Mouse (Mus musculus): ENCODE results near the gene Atp8b2. TPM values are rescaled to one million over a fixed set of nuclear protein-coding genes. Genes with fewer than 3 reads are reported as not detected.

Gene Atp8b2
- polyA plus RNA-seq, 2 experiments = 1.8 to 3.4 TPM

GRCm38 (mm10) chr3:89898011-89898410, 65.3 kb downstream of the Atp8b2 start:
- no peak overlapping the region for H3K27ac ChIP-seq
- no peak overlapping the region for H3K4me2 ChIP-seq (ENCODE audit: low read depth)
- TF ChIP-seq EP300 (IDR thresholded peaks at IDR 0.05; ENCODE audit: low read depth) (no peak), CTCF (IDR thresholded peaks at IDR 0.05; ENCODE audit: low read depth) (no peak)
- H3K4me1 ChIP-seq (replicated peaks; ENCODE audit: control insufficient read depth in 2 of 2, insufficient read depth in 2 of 2, low read length in 1 of 2) = peaks cover 10 to 19% of the 10 kb centered on the region in 2 experiments
- DNase-seq (ENCODE audit: low read depth in 3 of 3, low spot score in 3 of 3) (no peak), ATAC-seq (ENCODE audit: insufficient read depth) (no peak)
- H3K9me3 ChIP-seq (ENCODE audit: control insufficient read depth, low read length) = no peaks in the 10 kb centered on the region
- H3K4me3 ChIP-seq (ENCODE audit: insufficient read depth in 1 of 2, low read depth in 2 of 2, low read length in 2 of 2) = no peak overlapping the region
- no peaks in the 10 kb centered on the region for H3K36me3 ChIP-seq (replicated peaks; ENCODE audit: control insufficient read depth, insufficient read depth, low read depth)
- no peaks in the 10 kb centered on the region for H3K27me3 ChIP-seq (ENCODE audit: control insufficient read depth, insufficient read depth, low read length)
- no peak overlapping the region for H3K9ac ChIP-seq (replicated peaks)
- 72% methylated on average over 10 of the region's 10 CpGs for WGBS (ENCODE audit: insufficient replicate concordance)

GRCm38 (mm10) chr3:89897204-89897796, 66.0 kb downstream of the Atp8b2 start:
- Histone ChIP-seq H3K4me3 (ENCODE audit: insufficient read depth in 1 of 2, low read depth in 2 of 2, low read length in 2 of 2) (no peak overlapping the region), H3K4me1 (replicated peaks; ENCODE audit: control insufficient read depth in 2 of 2, insufficient read depth in 2 of 2, low read length in 1 of 2) (peaks cover 10 to 16% of the 10 kb centered on the region in 2 experiments), H3K9me3 (ENCODE audit: control insufficient read depth, low read length) (no peaks in the 10 kb centered on the region), H3K27ac (no peak overlapping the region), H3K9ac (replicated peaks) (no peak overlapping the region), H3K4me2 (ENCODE audit: low read depth) (no peak overlapping the region), H3K36me3 (replicated peaks; ENCODE audit: control insufficient read depth, insufficient read depth, low read depth) (no peaks in the 10 kb centered on the region), H3K27me3 (ENCODE audit: control insufficient read depth, insufficient read depth, low read length) (no peaks in the 10 kb centered on the region)
- ATAC-seq (ENCODE audit: insufficient read depth) (no peak), DNase-seq (ENCODE audit: low read depth in 3 of 3, low spot score in 3 of 3) (no peak)
- WGBS (ENCODE audit: insufficient replicate concordance) = 70% methylated on average over 8 of the region's 8 CpGs
- TF ChIP-seq CTCF (IDR thresholded peaks at IDR 0.05; ENCODE audit: low read depth) (no peak), EP300 (IDR thresholded peaks at IDR 0.05; ENCODE audit: low read depth) (no peak)

GRCm38 (mm10) chr3:89896571-89896970, 66.7 kb downstream of the Atp8b2 start:
- Histone ChIP-seq H3K27ac (no peak overlapping the region), H3K4me1 (replicated peaks; ENCODE audit: control insufficient read depth in 2 of 2, insufficient read depth in 2 of 2, low read length in 1 of 2) (peaks cover 5 to 9% of the 10 kb centered on the region in 2 experiments), H3K4me3 (ENCODE audit: insufficient read depth in 1 of 2, low read depth in 2 of 2, low read length in 2 of 2) (no peak overlapping the region), H3K9ac (replicated peaks) (no peak overlapping the region), H3K27me3 (ENCODE audit: control insufficient read depth, insufficient read depth, low read length) (no peaks in the 10 kb centered on the region), H3K36me3 (replicated peaks; ENCODE audit: control insufficient read depth, insufficient read depth, low read depth) (no peaks in the 10 kb centered on the region), H3K9me3 (ENCODE audit: control insufficient read depth, low read length) (no peaks in the 10 kb centered on the region), H3K4me2 (ENCODE audit: low read depth) (no peak overlapping the region)
- TF ChIP-seq CTCF (IDR thresholded peaks at IDR 0.05; ENCODE audit: low read depth) (no peak), EP300 (IDR thresholded peaks at IDR 0.05; ENCODE audit: low read depth) (no peak)
- ATAC-seq (ENCODE audit: insufficient read depth) (no peak), DNase-seq (ENCODE audit: low read depth in 3 of 3, low spot score in 3 of 3) (no peak)
- WGBS (ENCODE audit: insufficient replicate concordance) = 35% methylated on average over 5 of the region's 5 CpGs

- no peak overlapping the region for H3K4me2 ChIP-seq (ENCODE audit: low read depth)
- no peak for ATAC-seq (ENCODE audit: insufficient read depth)
- peaks cover 0 to 8% of the 10 kb centered on the region in 2 experiments; a peak in 2 of 4 replicates for H3K4me1 ChIP-seq (replicated peaks; ENCODE audit: control insufficient read depth in 2 of 2, insufficient read depth in 2 of 2, low read length in 1 of 2)
Measured at GRCm38 (mm10) chr3:89892517-89893106, 70.7 kb downstream of the Atp8b2 start.

GRCm38 (mm10) chr3:89891696-89892095, 71.6 kb downstream of the Atp8b2 start:
- no peaks in the 10 kb centered on the region for H3K36me3 ChIP-seq (replicated peaks; ENCODE audit: control insufficient read depth, insufficient read depth, low read depth)
- no peaks in the 10 kb centered on the region for H3K27me3 ChIP-seq (ENCODE audit: control insufficient read depth, insufficient read depth, low read length)
- H3K4me3 ChIP-seq (ENCODE audit: insufficient read depth in 1 of 2, low read depth in 2 of 2, low read length in 2 of 2) = no peak overlapping the region
- no peak for DNase-seq (ENCODE audit: low read depth in 3 of 3, low spot score in 3 of 3)
- H3K4me2 ChIP-seq (ENCODE audit: low read depth) = no peak overlapping the region
- peaks cover 0 to 15% of the 10 kb centered on the region in 2 experiments; a peak in 2 of 4 replicates for H3K4me1 ChIP-seq (replicated peaks; ENCODE audit: control insufficient read depth in 2 of 2, insufficient read depth in 2 of 2, low read length in 1 of 2)
- TF ChIP-seq EP300 (IDR thresholded peaks at IDR 0.05; ENCODE audit: low read depth) (no peak), CTCF (IDR thresholded peaks at IDR 0.05; ENCODE audit: low read depth) (no peak)
- no peak overlapping the region for H3K27ac ChIP-seq
- H3K9me3 ChIP-seq (ENCODE audit: control insufficient read depth, low read length) = no peaks in the 10 kb centered on the region
- H3K9ac ChIP-seq (replicated peaks) = no peak overlapping the region
- no peak for ATAC-seq (ENCODE audit: insufficient read depth)

More at GRCm38 (mm10) chr3:89892517-89893106, 70.7 kb downstream of the Atp8b2 start:
- Histone ChIP-seq H3K36me3 (replicated peaks; ENCODE audit: control insufficient read depth, insufficient read depth, low read depth) (no peaks in the 10 kb centered on the region), H3K27ac (no peak overlapping the region), H3K27me3 (ENCODE audit: control insufficient read depth, insufficient read depth, low read length) (no peaks in the 10 kb centered on the region), H3K9ac (replicated peaks) (no peak overlapping the region), H3K9me3 (ENCODE audit: control insufficient read depth, low read length) (no peaks in the 10 kb centered on the region), H3K4me3 (ENCODE audit: insufficient read depth in 1 of 2, low read depth in 2 of 2, low read length in 2 of 2) (no peak overlapping the region)
- no peak for DNase-seq (ENCODE audit: low read depth in 3 of 3, low spot score in 3 of 3)
- WGBS (ENCODE audit: insufficient replicate concordance) = 70% methylated on average over 5 of the region's 5 CpGs
- no peak for TF ChIP-seq CTCF (IDR thresholded peaks at IDR 0.05; ENCODE audit: low read depth)
- TF ChIP-seq EP300 (IDR thresholded peaks at IDR 0.05; ENCODE audit: low read depth) = no peak
